In genomic region chr2:157079701-157080180, GRCm38 (mm10) we compare ENCODE assay signal across 9 mouse cellular contexts. TPM values are rescaled to one million over a fixed set of nuclear protein-coding genes. Genes with fewer than 3 reads are reported as not detected.
DNase-seq lines count a peak whose midpoint lies in the region; ATAC-seq and TF ChIP-seq lines count a peak whose summit lies in the region.
"Had no signal": no experiment of that assay in that cellular context is flagged by ENCODE, and none has a peak within 500 bp of the region (broad histone marks: within the 10 kb centered on the region; RNA-seq: fewer than 3 reads in every experiment).

No protein-coding gene starts in this region.

- no peak for DNase-seq in layer of hippocampus, adult 2 months (ENCODE audit: low spot score in 2 of 2)
- DNase-seq in layer of hippocampus, postnatal 25 days (ENCODE audit: extremely low spot score in 1 of 2, low spot score in 1 of 2) = no peak
- no peak for DNase-seq in embryonic facial prominence, embryonic 14.5 days (ENCODE audit: low spot score)
- DNase-seq in hindbrain, postnatal 0 days (ENCODE audit: low spot score) = no peak
- DNase-seq in left cerebral cortex, adult 8-10 months (ENCODE audit: low spot score in 2 of 2) = no peak
- DNase-seq in adrenal gland, postnatal 4 days (ENCODE audit: low spot score in 2 of 2) = no peak
- no peak for DNase-seq in embryo, embryonic 10 days (ENCODE audit: low spot score)

- TF ChIP-seq POLR2A in myocyte (IDR thresholded peaks at IDR 0.05; ENCODE audit: insufficient read length, low read depth) = no peak

- H3K36me3 ChIP-seq in embryonic facial prominence, embryonic 14.5 days (ENCODE audit: control insufficient read depth, insufficient read depth, low read length) = peaks cover 13% of the 10 kb centered on the region; the same call in 1 of the 2 replicates
- H3K36me3 ChIP-seq in hindbrain, postnatal 0 days (ENCODE audit: insufficient read depth, low read length) = no peaks in the 10 kb centered on the region
- no peaks in the 10 kb centered on the region for H3K36me3 ChIP-seq in myocyte (ENCODE audit: control insufficient read depth, insufficient read depth)

- ATAC-seq in embryonic facial prominence, embryonic 14.5 days (ENCODE audit: low read depth) = no peak
- no peak for ATAC-seq in hindbrain, postnatal 0 days

- H3K27me3 ChIP-seq in embryonic facial prominence, embryonic 14.5 days (replicated peaks; ENCODE audit: control insufficient read depth, insufficient read depth, low read length) = no peaks in the 10 kb centered on the region
- H3K27me3 ChIP-seq in hindbrain, postnatal 0 days (ENCODE audit: insufficient read depth, low read length) = no peaks in the 10 kb centered on the region
- H3K27me3 ChIP-seq in myocyte (ENCODE audit: control insufficient read depth, insufficient read depth, insufficient read length) = no peaks in the 10 kb centered on the region

- peaks cover 31% of the 10 kb centered on the region for H3K4me1 ChIP-seq in embryonic facial prominence, embryonic 14.5 days (ENCODE audit: control insufficient read depth, insufficient read depth, low read length)
- H3K4me1 ChIP-seq in hindbrain, postnatal 0 days (ENCODE audit: insufficient read depth, low read length) = peaks cover 27% of the 10 kb centered on the region

- H3K9me3 ChIP-seq in embryonic facial prominence, embryonic 14.5 days (ENCODE audit: control insufficient read depth, low read length) = no peaks in the 10 kb centered on the region
- no peaks in the 10 kb centered on the region for H3K9me3 ChIP-seq in hindbrain, postnatal 0 days (ENCODE audit: low read length)

- peak overlapping the region; percentile 70 for H3K4me2 ChIP-seq in embryonic facial prominence, embryonic 14.5 days (ENCODE audit: low read depth, low read length)
- H3K4me2 ChIP-seq in hindbrain, postnatal 0 days (ENCODE audit: low read depth, low read length) = peak overlapping the region; percentile 87
- H3K4me2 ChIP-seq in myocyte (ENCODE audit: low read depth) = peak overlapping the region; percentile 62

- 15% methylated on average over 15 of the region's 16 CpGs for WGBS in embryonic facial prominence, embryonic 14.5 days
- WGBS in hindbrain, postnatal 0 days = 5% methylated on average over 16 of the region's 16 CpGs

- peaks cover 34% of the 10 kb centered on the region for H3K79me2 ChIP-seq in myocyte (ENCODE audit: control insufficient read depth, insufficient read depth)

- TF ChIP-seq CTCF in layer of hippocampus, adult 2 months (conservative IDR thresholded peaks at IDR 0.05) = no peak
- no peak for TF ChIP-seq CTCF in hindbrain, postnatal 0 days (IDR thresholded peaks at IDR 0.05; ENCODE audit: low read depth)

- peak overlapping the region; percentile 92 for H3K9ac ChIP-seq in embryonic facial prominence, embryonic 14.5 days (ENCODE audit: low read depth, low read length)
- H3K9ac ChIP-seq in hindbrain, postnatal 0 days (replicated peaks; ENCODE audit: low read length) = peak overlapping the region; percentile 99

- peak overlapping the region; percentile 95 for H3K27ac ChIP-seq in layer of hippocampus, adult 2 months
- H3K27ac ChIP-seq in embryonic facial prominence, embryonic 14.5 days (replicated peaks; ENCODE audit: low read depth, low read length) = peak overlapping the region; percentile 92
- peak overlapping the region; percentile 98 for H3K27ac ChIP-seq in hindbrain, postnatal 0 days

- H3K4me3 ChIP-seq in layer of hippocampus, adult 2 months = peak overlapping the region; percentile 80
- peak overlapping the region; percentile 92 for H3K4me3 ChIP-seq in embryonic facial prominence, embryonic 14.5 days (ENCODE audit: low read depth, low read length)
- H3K4me3 ChIP-seq in hindbrain, postnatal 0 days (ENCODE audit: low read length) = peak overlapping the region; percentile 77
- peak overlapping the region; percentile 92 for H3K4me3 ChIP-seq in myocyte

- H3ac ChIP-seq in myocyte (ENCODE audit: control insufficient read depth, insufficient read length) = peak overlapping the region; percentile 66

TF ChIP-seq in myocyte, 11 proteins besides CTCF, POLR2A, EP300 and RAD21:
- TF ChIP-seq TCF12 (IDR thresholded peaks at IDR 0.05; ENCODE audit: insufficient read depth, poor library complexity, severe bottlenecking) = no peak
- no peak for TF ChIP-seq TCF3 (IDR thresholded peaks at IDR 0.05; ENCODE audit: insufficient read length, low read depth)
- TF ChIP-seq SRF (IDR thresholded peaks at IDR 0.05; ENCODE audit: control insufficient read depth, insufficient read length, low read depth) = no peak
- TF ChIP-seq USF1 (IDR thresholded peaks at IDR 0.05; ENCODE audit: low read depth) = no peak
- TF ChIP-seq MYOG (IDR thresholded peaks at IDR 0.05; ENCODE audit: control insufficient read depth in 1 of 3, insufficient read depth in 1 of 3, insufficient read length in 2 of 3, low read depth in 2 of 3) = no peak
- TF ChIP-seq MAX (IDR thresholded peaks at IDR 0.05; ENCODE audit: low read depth) = no peak
- no peak for TF ChIP-seq E2F4 (IDR thresholded peaks at IDR 0.05; ENCODE audit: insufficient read depth)
- no peak for TF ChIP-seq REST (IDR thresholded peaks at IDR 0.05; ENCODE audit: insufficient read depth, insufficient read length)
- TF ChIP-seq CEBPB (IDR thresholded peaks at IDR 0.05; ENCODE audit: insufficient read depth, poor library complexity, severe bottlenecking) = no peak
- TF ChIP-seq POLR2AphosphoS2 (IDR thresholded peaks at IDR 0.05; ENCODE audit: insufficient read length, low read depth) = no peak
- no peak for TF ChIP-seq MYOD1 (IDR thresholded peaks at IDR 0.05; ENCODE audit: control insufficient read depth in 1 of 3, insufficient read length in 2 of 3, low read depth in 2 of 3)

RNA-seq across cellular contexts. Expression of gene Soga1, which starts 0.7 kb away (rescaled TPM):
- total RNA-seq in layer of hippocampus, adult 2 months (2021) = 10 to 100 TPM; 31.4 to 36.3 TPM
- 10 to 100 TPM; 36.3 to 46.3 TPM for total RNA-seq in layer of hippocampus, postnatal 25 days (2021)
- polyA plus RNA-seq in embryonic facial prominence, embryonic 14.5 days (2014; fragmentation: Nextera tagmentation; extraction: Ambion mirVana) = 5.2 and 6.3 TPM in 2 replicates
- total RNA-seq in hindbrain, postnatal 0 days (2014; rRNA removed) = 120 and 151 TPM in 2 replicates
- polyA plus RNA-seq in hindbrain, postnatal 0 days (2015; fragmentation: Nextera tagmentation; extraction: Ambion mirVana) = 3.5 and 3.6 TPM in 2 replicates
- 11.9 TPM for polyA plus RNA-seq in myocyte (2012; fragmentation: generic; extraction: Trizol)
- total RNA-seq in left cerebral cortex, adult 8-10 months (2022) = 10 to 100 TPM; 19.4 to 25.6 (median 22.0) TPM
- total RNA-seq in adrenal gland, postnatal 4 days (2021) = 10 to 100 TPM; 46.3 to 47.0 TPM

RNA-seq across cellular contexts. Expression of gene Tldc2, which starts 7.1 kb away (rescaled TPM):
- total RNA-seq in layer of hippocampus, adult 2 months (2021) = not detected
- not detected for total RNA-seq in layer of hippocampus, postnatal 25 days (2021)
- not detected in 2 replicates for polyA plus RNA-seq in embryonic facial prominence, embryonic 14.5 days (2014; fragmentation: Nextera tagmentation; extraction: Ambion mirVana)
- not detected in 2 replicates for total RNA-seq in hindbrain, postnatal 0 days (2014; rRNA removed)
- polyA plus RNA-seq in hindbrain, postnatal 0 days (2015; fragmentation: Nextera tagmentation; extraction: Ambion mirVana) = 0.43 TPM in 1 of 2 replicates, not detected in the other
- polyA plus RNA-seq in myocyte (2012; fragmentation: generic; extraction: Trizol) = not detected
- total RNA-seq in left cerebral cortex, adult 8-10 months (2022) = not detected
- total RNA-seq in adrenal gland, postnatal 4 days (2021) = not detected
- total RNA-seq: gastrocnemius, postnatal 25 days had no signal

RNA-seq across cellular contexts. Expression of gene Samhd1, which starts 55.3 kb away (rescaled TPM):
- total RNA-seq in layer of hippocampus, adult 2 months (2021) = 10 to 100 TPM; 14.3 to 16.8 TPM
- 10 to 100 TPM; 11.4 to 12.3 TPM for total RNA-seq in layer of hippocampus, postnatal 25 days (2021)
- 23.6 and 24.0 TPM in 2 replicates for polyA plus RNA-seq in embryonic facial prominence, embryonic 14.5 days (2014; fragmentation: Nextera tagmentation; extraction: Ambion mirVana)
- total RNA-seq in hindbrain, postnatal 0 days (2014; rRNA removed) = 11.5 and 12.7 TPM in 2 replicates
- 10.9 and 11.9 TPM in 2 replicates for polyA plus RNA-seq in hindbrain, postnatal 0 days (2015; fragmentation: Nextera tagmentation; extraction: Ambion mirVana)
- 14.0 TPM for polyA plus RNA-seq in myocyte (2012; fragmentation: generic; extraction: Trizol)
- 10 to 100 TPM; 12.8 to 17.0 (median 14.9) TPM for total RNA-seq in left cerebral cortex, adult 8-10 months (2022)
- 10 to 100 TPM; 30.8 to 32.6 TPM for total RNA-seq in adrenal gland, postnatal 4 days (2021)
